Mouse (Mus musculus): ENCODE measurements at regions not wholly inside any gene's neighbourhood (a gene's known extent, or its start where the extent isn't known, plus 50 kb on each side); places are given as distances from the start of the nearest gene placed in this dataset.

- Histone ChIP-seq H3K4me1 (ENCODE audit: control insufficient read depth, insufficient read depth, low read length) (no peaks in the 10 kb centered on the region), H3K4me3 (ENCODE audit: insufficient read depth, low read length) (no peak overlapping the region), H3K27ac (ENCODE audit: insufficient read depth, low read length) (no peak overlapping the region)
- TF ChIP-seq CTCF (IDR thresholded peaks at IDR 0.05; ENCODE audit: extremely low read depth, insufficient read depth, low read length) (no peak), POLR2A (IDR thresholded peaks at IDR 0.05; ENCODE audit: extremely low read depth, insufficient read depth, low read length) (no peak)
These were observed 96.0 kb upstream of the 1700021F07Rik start for GRCm38 (mm10) chr2:173426191-173427065.

- H3K4me3 ChIP-seq (ENCODE audit: insufficient read depth, low read length) = no peak overlapping the region
- TF ChIP-seq POLR2A (IDR thresholded peaks at IDR 0.05; ENCODE audit: extremely low read depth, insufficient read depth, low read length) = no peak
- no peak for TF ChIP-seq CTCF (IDR thresholded peaks at IDR 0.05; ENCODE audit: extremely low read depth, insufficient read depth, low read length)
- H3K27ac ChIP-seq (ENCODE audit: insufficient read depth, low read length) = no peak overlapping the region
- no peaks in the 10 kb centered on the region for H3K4me1 ChIP-seq (ENCODE audit: control insufficient read depth, insufficient read depth, low read length)
These were observed 94.4 kb upstream of the 1700021F07Rik start for GRCm38 (mm10) chr2:173427888-173428450.

GRCm38 (mm10) chr2:173431841-173432240, 90.5 kb upstream of the 1700021F07Rik start:
- H3K4me3 ChIP-seq (ENCODE audit: insufficient read depth, low read length) = no peak overlapping the region
- TF ChIP-seq CTCF (IDR thresholded peaks at IDR 0.05; ENCODE audit: extremely low read depth, insufficient read depth, low read length) (no peak), POLR2A (IDR thresholded peaks at IDR 0.05; ENCODE audit: extremely low read depth, insufficient read depth, low read length) (no peak)
- H3K4me1 ChIP-seq (ENCODE audit: control insufficient read depth, insufficient read depth, low read length) = no peaks in the 10 kb centered on the region
- H3K27ac ChIP-seq (ENCODE audit: insufficient read depth, low read length) = no peak overlapping the region

- H3K4me3 ChIP-seq (ENCODE audit: insufficient read depth, low read length) = no peak overlapping the region
- TF ChIP-seq CTCF (IDR thresholded peaks at IDR 0.05; ENCODE audit: extremely low read depth, insufficient read depth, low read length) (no peak), POLR2A (IDR thresholded peaks at IDR 0.05; ENCODE audit: extremely low read depth, insufficient read depth, low read length) (no peak)
- H3K27ac ChIP-seq (ENCODE audit: insufficient read depth, low read length) = no peak overlapping the region
- no peaks in the 10 kb centered on the region for H3K4me1 ChIP-seq (ENCODE audit: control insufficient read depth, insufficient read depth, low read length)
These were observed 90.1 kb upstream of the 1700021F07Rik start for GRCm38 (mm10) chr2:173432258-173432657.

- Histone ChIP-seq H3K4me3 (ENCODE audit: insufficient read depth, low read length) (no peak overlapping the region), H3K27ac (ENCODE audit: insufficient read depth, low read length) (no peak overlapping the region), H3K4me1 (ENCODE audit: control insufficient read depth, insufficient read depth, low read length) (no peaks in the 10 kb centered on the region)
- no peak for TF ChIP-seq POLR2A (IDR thresholded peaks at IDR 0.05; ENCODE audit: extremely low read depth, insufficient read depth, low read length)
- TF ChIP-seq CTCF (IDR thresholded peaks at IDR 0.05; ENCODE audit: extremely low read depth, insufficient read depth, low read length) = no peak
These were observed 89.3 kb upstream of the 1700021F07Rik start for GRCm38 (mm10) chr2:173432886-173433624.

GRCm38 (mm10) chr2:173436580-173436979, 85.8 kb upstream of the 1700021F07Rik start:
- Histone ChIP-seq H3K27ac (ENCODE audit: insufficient read depth, low read length) (no peak overlapping the region), H3K4me1 (ENCODE audit: control insufficient read depth, insufficient read depth, low read length) (no peaks in the 10 kb centered on the region), H3K4me3 (ENCODE audit: insufficient read depth, low read length) (no peak overlapping the region)
- TF ChIP-seq POLR2A (IDR thresholded peaks at IDR 0.05; ENCODE audit: extremely low read depth, insufficient read depth, low read length) (no peak), CTCF (IDR thresholded peaks at IDR 0.05; ENCODE audit: extremely low read depth, insufficient read depth, low read length) (no peak)

- TF ChIP-seq CTCF (IDR thresholded peaks at IDR 0.05; ENCODE audit: extremely low read depth, insufficient read depth, low read length) = no peak
- TF ChIP-seq POLR2A (IDR thresholded peaks at IDR 0.05; ENCODE audit: extremely low read depth, insufficient read depth, low read length) = no peak
- no peak overlapping the region for H3K4me3 ChIP-seq (ENCODE audit: insufficient read depth, low read length)
- no peak overlapping the region for H3K27ac ChIP-seq (ENCODE audit: insufficient read depth, low read length)
- H3K4me1 ChIP-seq (ENCODE audit: control insufficient read depth, insufficient read depth, low read length) = no peaks in the 10 kb centered on the region
These were observed 83.4 kb upstream of the 1700021F07Rik start for GRCm38 (mm10) chr2:173439031-173439430.

- no peaks in the 10 kb centered on the region for H3K4me1 ChIP-seq (ENCODE audit: control insufficient read depth, insufficient read depth, low read length)
- no peak overlapping the region for H3K27ac ChIP-seq (ENCODE audit: insufficient read depth, low read length)
- TF ChIP-seq POLR2A (IDR thresholded peaks at IDR 0.05; ENCODE audit: extremely low read depth, insufficient read depth, low read length) = no peak
- no peak for TF ChIP-seq CTCF (IDR thresholded peaks at IDR 0.05; ENCODE audit: extremely low read depth, insufficient read depth, low read length)
- no peak overlapping the region for H3K4me3 ChIP-seq (ENCODE audit: insufficient read depth, low read length)
These were observed 80.3 kb upstream of the 1700021F07Rik start for GRCm38 (mm10) chr2:173442056-173442455.

GRCm38 (mm10) chr2:173443262-173443661, 79.1 kb upstream of the 1700021F07Rik start:
- Histone ChIP-seq H3K4me3 (ENCODE audit: insufficient read depth, low read length) (no peak overlapping the region), H3K4me1 (ENCODE audit: control insufficient read depth, insufficient read depth, low read length) (no peaks in the 10 kb centered on the region), H3K27ac (ENCODE audit: insufficient read depth, low read length) (no peak overlapping the region)
- TF ChIP-seq CTCF (IDR thresholded peaks at IDR 0.05; ENCODE audit: extremely low read depth, insufficient read depth, low read length) (no peak), POLR2A (IDR thresholded peaks at IDR 0.05; ENCODE audit: extremely low read depth, insufficient read depth, low read length) (no peak)
